Mouse (Mus musculus): ENCODE measurements at regions not wholly inside any gene's neighbourhood (a gene's known extent, or its start where the extent isn't known, plus 50 kb on each side); places are given as distances from the start of the nearest gene placed in this dataset.

DNA sequence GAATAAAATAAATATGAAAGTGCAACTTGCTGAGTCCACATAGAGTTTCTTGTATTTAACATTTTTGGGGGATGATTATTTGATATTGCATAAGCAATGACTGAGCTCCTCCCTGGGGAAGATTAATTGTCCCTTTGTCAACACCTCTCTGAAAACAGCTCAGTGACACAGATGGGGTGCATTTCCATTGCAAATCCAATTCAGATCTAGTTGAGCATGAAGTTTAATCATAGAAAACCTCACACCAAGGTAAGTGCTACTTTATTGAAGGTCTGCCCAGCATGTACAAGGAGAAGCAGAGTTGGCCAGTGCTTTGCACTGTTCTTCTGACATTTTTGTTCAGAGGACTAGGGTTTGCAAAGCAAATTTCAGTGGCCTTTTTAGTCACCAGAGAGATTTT is 827.5 kb upstream of the Cdh6 start:
- in situ Hi-C loops (cut with MboI; ENCODE audit: low sequenced_read_pairs in 2 of 2, unreplicated experiment in 2 of 2) = no loop called here
- Histone ChIP-seq H3K4me1 (ENCODE audit: control insufficient read depth in 2 of 2, insufficient read depth in 2 of 2, low read length in 2 of 2, poor library complexity in 1 of 2) (no peaks in the 10 kb centered on the region), H3K4me3 (ENCODE audit: insufficient read depth in 1 of 2, low read depth in 1 of 2, low read length in 2 of 2, poor library complexity in 1 of 2, severe bottlenecking in 1 of 2) (no peak overlapping the region), H3K9ac (ENCODE audit: insufficient read depth, low read depth, low read length, poor library complexity, severe bottlenecking) (no peak overlapping the region), H3K9me3 (ENCODE audit: control insufficient read depth, insufficient read depth, low read depth, low read length) (no peaks in the 10 kb centered on the region), H3K27ac (ENCODE audit: insufficient read depth, low read depth, low read length, poor library complexity, severe bottlenecking) (no peak overlapping the region), H3K36me3 (ENCODE audit: control insufficient read depth, insufficient read depth, low read length, poor library complexity, severe bottlenecking) (no peaks in the 10 kb centered on the region)
- TF ChIP-seq HCFC1 (IDR thresholded peaks at IDR 0.05; ENCODE audit: borderline replicate concordance, insufficient read depth, low read length) (no peak), CHD2 (IDR thresholded peaks at IDR 0.05; ENCODE audit: low read depth, low read length) (no peak), ZNF384 (IDR thresholded peaks at IDR 0.05; ENCODE audit: low read depth, low read length) (no peak), MAFK (IDR thresholded peaks at IDR 0.05; ENCODE audit: insufficient read depth, low read depth, low read length) (no peak)
- no peak for DNase-seq (ENCODE audit: low read depth, low spot score)

DNA sequence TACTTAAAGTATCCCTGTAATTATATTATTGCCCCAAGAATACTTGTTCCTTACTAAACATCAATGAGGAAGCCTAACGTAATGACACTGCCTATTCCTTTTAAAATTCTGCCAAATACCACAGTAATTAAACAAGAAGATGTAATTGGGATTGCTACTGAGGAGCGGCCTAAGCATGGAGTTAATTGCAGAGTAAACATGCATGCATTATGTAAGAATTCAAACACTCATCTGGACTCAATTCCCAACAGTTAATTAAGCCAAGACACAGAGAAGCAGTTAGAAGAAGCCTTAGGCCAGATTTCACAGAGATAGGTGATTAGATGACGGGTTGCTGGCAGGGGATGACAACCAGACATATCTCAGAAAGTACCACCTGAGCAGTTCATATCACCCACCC is 816.3 kb upstream of the Cdh6 start:
- Histone ChIP-seq H3K9ac (ENCODE audit: insufficient read depth, low read depth, low read length, poor library complexity, severe bottlenecking) (no peak overlapping the region), H3K4me3 (ENCODE audit: insufficient read depth in 1 of 2, low read depth in 1 of 2, low read length in 2 of 2, poor library complexity in 1 of 2, severe bottlenecking in 1 of 2) (no peak overlapping the region), H3K9me3 (ENCODE audit: control insufficient read depth, insufficient read depth, low read depth, low read length) (no peaks in the 10 kb centered on the region), H3K4me1 (ENCODE audit: control insufficient read depth in 2 of 2, insufficient read depth in 2 of 2, low read length in 2 of 2, poor library complexity in 1 of 2) (no peaks in the 10 kb centered on the region), H3K36me3 (ENCODE audit: control insufficient read depth, insufficient read depth, low read length, poor library complexity, severe bottlenecking) (no peaks in the 10 kb centered on the region), H3K27ac (ENCODE audit: insufficient read depth, low read depth, low read length, poor library complexity, severe bottlenecking) (no peak overlapping the region)
- TF ChIP-seq ZNF384 (IDR thresholded peaks at IDR 0.05; ENCODE audit: low read depth, low read length) = no peak
- no peak for TF ChIP-seq ZC3H11A (IDR thresholded peaks at IDR 0.05; ENCODE audit: borderline replicate concordance, low read depth, low read length)
- no peak for TF ChIP-seq CHD2 (IDR thresholded peaks at IDR 0.05; ENCODE audit: low read depth, low read length)
- TF ChIP-seq MAFK (IDR thresholded peaks at IDR 0.05; ENCODE audit: insufficient read depth, low read depth, low read length) = no peak
- TF ChIP-seq HCFC1 (IDR thresholded peaks at IDR 0.05; ENCODE audit: borderline replicate concordance, insufficient read depth, low read length) = no peak
- in situ Hi-C loops (cut with MboI; ENCODE audit: low sequenced_read_pairs in 2 of 2, unreplicated experiment in 2 of 2) = no loop called here
- DNase-seq (ENCODE audit: low read depth, low spot score) = no peak

DNA sequence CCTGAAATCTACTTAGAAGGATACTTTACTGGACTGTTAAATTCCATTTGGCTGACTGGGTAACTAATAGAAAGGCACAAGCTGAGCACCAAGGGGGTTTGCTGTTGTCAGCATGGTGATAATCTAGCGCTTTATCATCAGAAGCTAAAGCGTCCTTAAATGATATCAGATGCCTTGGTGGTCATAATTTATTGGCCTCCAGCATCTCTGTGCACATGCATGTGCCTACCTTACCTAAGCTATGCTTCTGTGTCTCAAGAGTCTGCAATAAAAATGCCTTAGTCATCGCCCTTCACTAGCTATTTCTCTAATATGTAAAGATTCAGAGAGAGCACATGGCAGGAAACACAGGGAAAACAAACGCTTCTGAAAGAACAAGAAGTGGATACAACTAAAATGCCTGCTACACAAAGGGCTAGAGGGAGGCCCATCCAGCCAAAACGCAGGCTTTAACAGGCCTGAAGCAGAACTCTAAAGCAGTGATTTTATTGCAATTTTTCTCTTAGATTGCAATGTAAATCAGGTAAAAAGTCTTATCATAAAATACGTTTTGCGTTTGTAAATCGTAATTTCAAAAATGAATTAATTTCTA is 815.5 kb upstream of the Cdh6 start:
- H3K4me1 ChIP-seq (ENCODE audit: control insufficient read depth in 2 of 2, insufficient read depth in 2 of 2, low read length in 2 of 2, poor library complexity in 1 of 2) = no peaks in the 10 kb centered on the region
- H3K9ac ChIP-seq (ENCODE audit: insufficient read depth, low read depth, low read length, poor library complexity, severe bottlenecking) = no peak overlapping the region
- H3K4me3 ChIP-seq (ENCODE audit: insufficient read depth in 1 of 2, low read depth in 1 of 2, low read length in 2 of 2, poor library complexity in 1 of 2, severe bottlenecking in 1 of 2) = no peak overlapping the region
- no peak for TF ChIP-seq MAFK (IDR thresholded peaks at IDR 0.05; ENCODE audit: insufficient read depth, low read depth, low read length)
- TF ChIP-seq HCFC1 (IDR thresholded peaks at IDR 0.05; ENCODE audit: borderline replicate concordance, insufficient read depth, low read length) = no peak
- no peak for TF ChIP-seq CHD2 (IDR thresholded peaks at IDR 0.05; ENCODE audit: low read depth, low read length)
- TF ChIP-seq ZC3H11A (IDR thresholded peaks at IDR 0.05; ENCODE audit: borderline replicate concordance, low read depth, low read length) = no peak
- no peak for TF ChIP-seq ZNF384 (IDR thresholded peaks at IDR 0.05; ENCODE audit: low read depth, low read length)
- no peak overlapping the region for H3K27ac ChIP-seq (ENCODE audit: insufficient read depth, low read depth, low read length, poor library complexity, severe bottlenecking)
- no peaks in the 10 kb centered on the region for H3K9me3 ChIP-seq (ENCODE audit: control insufficient read depth, insufficient read depth, low read depth, low read length)
- DNase-seq (ENCODE audit: low read depth, low spot score) = no peak
- H3K36me3 ChIP-seq (ENCODE audit: control insufficient read depth, insufficient read depth, low read length, poor library complexity, severe bottlenecking) = no peaks in the 10 kb centered on the region
- in situ Hi-C loops (cut with MboI; ENCODE audit: low sequenced_read_pairs in 2 of 2, unreplicated experiment in 2 of 2) = no loop called here

DNA sequence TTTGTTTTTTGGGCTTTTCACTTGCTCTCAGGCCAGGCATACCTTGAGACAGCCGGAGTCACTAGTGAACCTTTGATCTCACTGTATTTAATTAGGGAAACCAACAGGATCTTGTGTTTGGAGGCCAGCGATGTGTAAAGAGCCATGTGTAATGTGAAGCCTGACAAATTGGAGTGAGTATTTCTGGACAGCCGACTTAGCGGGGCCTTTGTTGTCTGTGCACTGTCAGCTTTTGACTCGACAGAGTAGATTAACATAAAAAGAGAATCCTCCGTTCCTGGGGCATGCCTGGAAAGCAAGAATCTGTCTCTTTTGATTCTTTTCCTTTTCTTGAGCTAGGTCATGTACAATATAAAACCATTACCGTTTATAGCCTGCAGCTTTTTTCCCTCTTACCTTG is 796.3 kb upstream of the Cdh6 start:
- Histone ChIP-seq H3K27ac (ENCODE audit: insufficient read depth, low read depth, low read length, poor library complexity, severe bottlenecking) (no peak overlapping the region), H3K36me3 (ENCODE audit: control insufficient read depth, insufficient read depth, low read length, poor library complexity, severe bottlenecking) (no peaks in the 10 kb centered on the region), H3K4me1 (ENCODE audit: control insufficient read depth in 2 of 2, insufficient read depth in 2 of 2, low read length in 2 of 2, poor library complexity in 1 of 2) (no peaks in the 10 kb centered on the region), H3K4me3 (ENCODE audit: insufficient read depth in 1 of 2, low read depth in 1 of 2, low read length in 2 of 2, poor library complexity in 1 of 2, severe bottlenecking in 1 of 2) (no peak overlapping the region), H3K9me3 (ENCODE audit: control insufficient read depth, insufficient read depth, low read depth, low read length) (no peaks in the 10 kb centered on the region), H3K9ac (ENCODE audit: insufficient read depth, low read depth, low read length, poor library complexity, severe bottlenecking) (no peak overlapping the region)
- peak; percentile 3 for DNase-seq (ENCODE audit: low read depth, low spot score)
- TF ChIP-seq MAFK (IDR thresholded peaks at IDR 0.05; ENCODE audit: insufficient read depth, low read depth, low read length) (no peak), CHD2 (IDR thresholded peaks at IDR 0.05; ENCODE audit: low read depth, low read length) (no peak), ZC3H11A (IDR thresholded peaks at IDR 0.05; ENCODE audit: borderline replicate concordance, low read depth, low read length) (no peak), HCFC1 (IDR thresholded peaks at IDR 0.05; ENCODE audit: borderline replicate concordance, insufficient read depth, low read length) (no peak), ZNF384 (IDR thresholded peaks at IDR 0.05; ENCODE audit: low read depth, low read length) (no peak)
- in situ Hi-C loops (cut with MboI; ENCODE audit: low sequenced_read_pairs in 2 of 2, unreplicated experiment in 2 of 2) = no loop called here
